ENCODE assay signal across 25 mouse cellular contexts in genomic region chr1:133091483-133091882, GRCm38 (mm10). TPM values are rescaled to one million over a fixed set of nuclear protein-coding genes. Genes with fewer than 3 reads are reported as not detected.
DNase-seq lines count a peak whose midpoint lies in the region; ATAC-seq and TF ChIP-seq lines count a peak whose summit lies in the region.
"Had no signal": no experiment of that assay in that cellular context is flagged by ENCODE, and none has a peak within 500 bp of the region (broad histone marks: within the 10 kb centered on the region; RNA-seq: fewer than 3 reads in every experiment).

No protein-coding gene starts in this region.

- no peak for TF ChIP-seq EP300 in lung, postnatal 0 days (IDR thresholded peaks at IDR 0.05)

- no peak for TF ChIP-seq CTCF in kidney, postnatal 0 days (IDR thresholded peaks at IDR 0.05; ENCODE audit: low read depth)
- no peak for TF ChIP-seq CTCF in lung, postnatal 0 days (IDR thresholded peaks at IDR 0.05)

- H3K36me3 ChIP-seq in kidney, postnatal 0 days (ENCODE audit: insufficient read depth, low read length): peaks cover 4% of the 10 kb centered on the region; the same call in 1 of the 2 replicates
- H3K36me3 ChIP-seq in kidney, embryonic 15.5 days: peaks cover 27% of the 10 kb centered on the region
- H3K36me3 ChIP-seq in lung, postnatal 0 days (ENCODE audit: insufficient read depth, low read length): no peaks in the 10 kb centered on the region; the same call in 1 of the 2 replicates
- H3K36me3 ChIP-seq in stomach, embryonic 14.5 days (ENCODE audit: control insufficient read depth, insufficient read depth, low read length): peaks cover 5% of the 10 kb centered on the region

- ATAC-seq in kidney, postnatal 0 days (replicated peaks; ENCODE audit: low FRiP score, low read depth): no peak
- ATAC-seq in kidney, embryonic 15.5 days (replicated peaks; ENCODE audit: low FRiP score): no peak
- peak; percentile 80 for ATAC-seq in lung, postnatal 0 days
- no peak for ATAC-seq in stomach, embryonic 14.5 days (ENCODE audit: insufficient number of reproducible peaks, insufficient read depth, low FRiP score, low read depth)
- ATAC-seq: forebrain, embryonic 13.5 days; hindbrain, embryonic 16.5 days had no signal

- no peaks in the 10 kb centered on the region for H3K27me3 ChIP-seq in kidney, postnatal 0 days (ENCODE audit: insufficient read depth, low read length)
- H3K27me3 ChIP-seq in kidney, embryonic 15.5 days: no peaks in the 10 kb centered on the region
- no peaks in the 10 kb centered on the region for H3K27me3 ChIP-seq in lung, postnatal 0 days (replicated peaks; ENCODE audit: insufficient read depth, low read length)
- no peaks in the 10 kb centered on the region for H3K27me3 ChIP-seq in stomach, embryonic 14.5 days (ENCODE audit: control insufficient read depth, insufficient read depth, low read length)
- H3K27me3 ChIP-seq: embryonic facial prominence, embryonic 13.5 days; forebrain, embryonic 13.5 days; heart, embryonic 12.5 days; limb, embryonic 13.5 days; liver, embryonic 13.5 days had no signal

- DNase-seq in kidney, postnatal 0 days (ENCODE audit: low spot score): no peak
- peak; percentile 87 for DNase-seq in lung, postnatal 0 days (ENCODE audit: low spot score)
- no peak for DNase-seq in spleen, postnatal 10 days (ENCODE audit: low spot score in 2 of 2)
- no peak for DNase-seq in cerebellum, adult 9-10 months
- no peak for DNase-seq in gastrocnemius, postnatal 4 days (ENCODE audit: low spot score in 2 of 2)
- DNase-seq: adrenal gland, adult 2 months; cerebellum, adult 11-12 months; cerebellum, postnatal 14 days; heart, adult 11 months; heart, postnatal 10 days; kidney, postnatal 14 days; layer of hippocampus, postnatal 36 days; liver, embryonic 13.5 days; right cerebral cortex, postnatal 4 days; thymus, postnatal 14 days had no signal

- H3K9me3 ChIP-seq in kidney, postnatal 0 days (replicated peaks; ENCODE audit: low read length): no peaks in the 10 kb centered on the region
- no peaks in the 10 kb centered on the region for H3K9me3 ChIP-seq in kidney, embryonic 15.5 days (replicated peaks)
- no peaks in the 10 kb centered on the region for H3K9me3 ChIP-seq in lung, postnatal 0 days (ENCODE audit: low read length)
- H3K9me3 ChIP-seq in stomach, embryonic 14.5 days (ENCODE audit: control insufficient read depth, low read depth, low read length): no peaks in the 10 kb centered on the region
- H3K9me3 ChIP-seq: embryonic facial prominence, embryonic 13.5 days; forebrain, embryonic 13.5 days; heart, embryonic 12.5 days; hindbrain, embryonic 10.5 days; limb, embryonic 13.5 days; liver, embryonic 13.5 days had no signal

- H3K27ac ChIP-seq in kidney, postnatal 0 days: peak overlapping the region; percentile 62
- no peak overlapping the region for H3K27ac ChIP-seq in kidney, embryonic 15.5 days
- H3K27ac ChIP-seq in lung, postnatal 0 days (ENCODE audit: low read length): peak overlapping the region; percentile 83
- peak overlapping the region; percentile 78; the same call in 1 of the 2 replicates for H3K27ac ChIP-seq in stomach, embryonic 14.5 days (ENCODE audit: low read length)
- H3K27ac ChIP-seq: embryonic facial prominence, embryonic 13.5 days; forebrain, embryonic 13.5 days; hindbrain, embryonic 10.5 days; limb, embryonic 13.5 days; liver, embryonic 13.5 days had no signal

- H3K4me2 ChIP-seq in kidney, postnatal 0 days (ENCODE audit: low read length): no peak overlapping the region
- H3K4me2 ChIP-seq in kidney, embryonic 15.5 days: no peak overlapping the region
- no peak overlapping the region for H3K4me2 ChIP-seq in lung, postnatal 0 days (replicated peaks; ENCODE audit: low read depth, low read length)
- no peak overlapping the region for H3K4me2 ChIP-seq in stomach, embryonic 14.5 days (replicated peaks; ENCODE audit: low read depth, low read length)
- H3K4me2 ChIP-seq: embryonic facial prominence, embryonic 13.5 days; forebrain, embryonic 13.5 days; heart, embryonic 12.5 days; limb, embryonic 13.5 days; liver, embryonic 13.5 days; midbrain, embryonic 11.5 days had no signal

- H3K4me3 ChIP-seq in kidney, postnatal 0 days (replicated peaks; ENCODE audit: low read depth, low read length): no peak overlapping the region
- H3K4me3 ChIP-seq in kidney, embryonic 15.5 days (replicated peaks): no peak overlapping the region
- H3K4me3 ChIP-seq in lung, postnatal 0 days (ENCODE audit: low read depth, low read length): no peak overlapping the region
- no peak overlapping the region for H3K4me3 ChIP-seq in stomach, embryonic 14.5 days (ENCODE audit: low read depth, low read length)
- H3K4me3 ChIP-seq: embryonic facial prominence, embryonic 13.5 days; erythroblast, embryonic 14.5 days; forebrain, embryonic 13.5 days; heart, embryonic 12.5 days; hindbrain, embryonic 10.5 days; limb, embryonic 13.5 days; liver, embryonic 13.5 days had no signal

- H3K9ac ChIP-seq in kidney, postnatal 0 days (ENCODE audit: low read depth, low read length): no peak overlapping the region
- no peak overlapping the region for H3K9ac ChIP-seq in kidney, embryonic 15.5 days
- no peak overlapping the region for H3K9ac ChIP-seq in lung, postnatal 0 days (replicated peaks; ENCODE audit: low read depth)
- H3K9ac ChIP-seq in stomach, embryonic 14.5 days (replicated peaks; ENCODE audit: low read depth, low read length): no peak overlapping the region
- H3K9ac ChIP-seq: embryonic facial prominence, embryonic 13.5 days; forebrain, embryonic 13.5 days; heart, embryonic 12.5 days; limb, embryonic 13.5 days; liver, embryonic 13.5 days had no signal

- no peaks in the 10 kb centered on the region for H3K4me1 ChIP-seq in kidney, postnatal 0 days (replicated peaks; ENCODE audit: insufficient read depth, low read length)
- peaks cover 7% of the 10 kb centered on the region for H3K4me1 ChIP-seq in kidney, embryonic 15.5 days
- H3K4me1 ChIP-seq in lung, postnatal 0 days (ENCODE audit: insufficient read depth, low read depth, low read length): no peaks in the 10 kb centered on the region; the same call in 1 of the 2 replicates
- H3K4me1 ChIP-seq in stomach, embryonic 14.5 days (ENCODE audit: control insufficient read depth, insufficient read depth, low read length): no peaks in the 10 kb centered on the region
- H3K4me1 ChIP-seq: embryonic facial prominence, embryonic 13.5 days had no signal

- WGBS in kidney, postnatal 0 days: 82% methylated on average over 8 of the region's 8 CpGs
- WGBS in kidney, embryonic 15.5 days: 85% methylated on average over 8 of the region's 8 CpGs
- WGBS in lung, postnatal 0 days: 59% methylated on average over 8 of the region's 8 CpGs
- 80% methylated on average over 8 of the region's 8 CpGs for WGBS in stomach, embryonic 14.5 days

RNA-seq across cellular contexts. Expression of gene Ppp1r15b, which starts 39.5 kb away (rescaled TPM):
- 27.2 and 29.5 TPM in 2 replicates for polyA plus RNA-seq in kidney, postnatal 0 days (2015; fragmentation: Nextera tagmentation; extraction: Ambion mirVana)
- polyA plus RNA-seq in kidney, embryonic 15.5 days (2015; fragmentation: Nextera tagmentation; extraction: Ambion mirVana): 42.1 and 42.2 TPM in 2 replicates
- polyA plus RNA-seq in lung, postnatal 0 days (2015; fragmentation: Nextera tagmentation; extraction: Ambion mirVana): 19.5 and 20.0 TPM in 2 replicates
- 43.2 and 45.4 TPM in 2 replicates for polyA plus RNA-seq in stomach, embryonic 14.5 days (2014; fragmentation: Nextera tagmentation; extraction: Ambion mirVana)
- 10 to 100 TPM; 46.0 to 49.1 TPM for total RNA-seq in gastrocnemius, postnatal 4 days (2021)

RNA-seq across cellular contexts. Expression of gene Pik3c2b, which starts 46.0 kb away (rescaled TPM):
- 3.0 and 3.2 TPM in 2 replicates for polyA plus RNA-seq in kidney, postnatal 0 days (2015; fragmentation: Nextera tagmentation; extraction: Ambion mirVana)
- polyA plus RNA-seq in kidney, embryonic 15.5 days (2015; fragmentation: Nextera tagmentation; extraction: Ambion mirVana): 6.1 and 6.3 TPM in 2 replicates
- polyA plus RNA-seq in lung, postnatal 0 days (2015; fragmentation: Nextera tagmentation; extraction: Ambion mirVana): 4.3 and 4.6 TPM in 2 replicates
- polyA plus RNA-seq in stomach, embryonic 14.5 days (2014; fragmentation: Nextera tagmentation; extraction: Ambion mirVana): 10.7 and 13.8 TPM in 2 replicates
- 10 to 100 TPM; 41.7 to 47.7 TPM for total RNA-seq in gastrocnemius, postnatal 4 days (2021)
